Mouse (Mus musculus) brain, embryonic 14.5 days (tissue): ENCODE data around the gene Wdr93.

Experiments used
- CTCF ChIP-seq: fragments of 200-500 bp; IDR thresholded peaks from 2 replicates; pipeline ENCODE4 v1.5.1; 2012; ENCODE audit warnings: inconsistent platforms, mild to moderate bottlenecking, moderate library complexity, borderline replicate concordance; ENCODE audit not compliant: insufficient read depth, insufficient read length; ENCODE audit errors: extremely low read depth
- POLR2A ChIP-seq: fragments of 200-500 bp; IDR thresholded peaks from 2 replicates; pipeline ENCODE4 v1.6.1; 2012; ENCODE audit warnings: mild to moderate bottlenecking, inconsistent platforms, borderline replicate concordance; ENCODE audit not compliant: poor library complexity, insufficient read depth, insufficient read length, severe bottlenecking; ENCODE audit errors: extremely low read depth

GRCm38 (mm10) chr7:79736511-79736910, 6.5 kb upstream of the Wdr93 start:
- TF ChIP-seq POLR2A (no peak), CTCF (no peak)
